Mouse (Mus musculus) neutrophil, adult 5-6 weeks (primary cell): ENCODE data around the gene Otop1. TPM values are rescaled to one million over a fixed set of nuclear protein-coding genes. Genes with fewer than 3 reads are reported as not detected.

Source experiments
- ATAC-seq: fragments of 151-379, 151-347 bp; 2 replicates; pipeline ENCODE4 v1.8.0; 2017; ENCODE audit warnings: mild to moderate bottlenecking, moderate TSS enrichment; ENCODE audit not compliant: insufficient number of reproducible peaks, poor library complexity, low FRiP score, severe bottlenecking; ENCODE audit errors: extremely low read depth
- total RNA-seq: library from RNA; stranded (forward); fragments of 200-1000 nt; gene quantifications from 2 replicates; pipeline ENCODE4 v1.2.3, GENCODE M21; 2017

Otop1 gene
- total RNA-seq, 1 experiment from 2014 or later = not detected

GRCm38 (mm10) chr5:38285724-38286123 is 10.0 kb downstream of the Otop1 start:
- ATAC-seq = no peak

- no peak for ATAC-seq
Observed at GRCm38 (mm10) chr5:38288476-38288875, 12.7 kb downstream of the Otop1 start.

GRCm38 (mm10) chr5:38301761-38302411 is 26.1 kb downstream of the Otop1 start:
- ATAC-seq = no peak

GRCm38 (mm10) chr5:38302651-38303050 is 26.9 kb downstream of the Otop1 start:
- ATAC-seq = no peak

GRCm38 (mm10) chr5:38305241-38305640 is 29.5 kb downstream of the Otop1 start:
- ATAC-seq = no peak

GRCm38 (mm10) chr5:38307255-38308101 is 31.7 kb downstream of the Otop1 start:
- peak; percentile 81 for ATAC-seq

- ATAC-seq = 0 out of 2 replicates have a peak, but pooled peaks have one; percentile 24
Observed at GRCm38 (mm10) chr5:38308873-38309272, 33.1 kb downstream of the Otop1 start.

- ATAC-seq = no peak
Observed at GRCm38 (mm10) chr5:38309795-38310194, 34.0 kb downstream of the Otop1 start.

- no peak for ATAC-seq
Observed at GRCm38 (mm10) chr5:38318966-38319786, 43.4 kb downstream of the Otop1 start, which contains the start of gene Drd5. Drd5 (plus strand) TSS chr5:38319367.

- no peak for ATAC-seq
Observed at GRCm38 (mm10) chr5:38333381-38333780, 57.6 kb downstream of the Otop1 start.

- ATAC-seq = no peak
Observed at GRCm38 (mm10) chr5:38334582-38334981, 58.8 kb downstream of the Otop1 start.

- no peak for ATAC-seq
Observed at GRCm38 (mm10) chr5:38343101-38343500, 67.3 kb downstream of the Otop1 start.

GRCm38 (mm10) chr5:38346646-38347432 is 71.1 kb downstream of the Otop1 start:
- no peak for ATAC-seq

GRCm38 (mm10) chr5:38350351-38350929 is 74.7 kb downstream of the Otop1 start:
- no peak for ATAC-seq

Other genes with a start within 250 kb of the Otop1 start
- 25.7 and 29.7 TPM in 2 replicates for gene Stx18, start 237.2 kb upstream of the Otop1 start, total RNA-seq
- gene Nsg1, start 116.1 kb upstream of the Otop1 start, total RNA-seq = 0.12 and 0.25 TPM in 2 replicates
- 23.5 and 25.6 TPM in 2 replicates for gene Zbtb49, start 55.5 kb upstream of the Otop1 start, total RNA-seq
- gene Lyar, start 55.5 kb upstream of the Otop1 start, total RNA-seq = 28.1 and 38.6 TPM in 2 replicates
- gene Tmem128, start 15.8 kb upstream of the Otop1 start, total RNA-seq = 37.0 TPM in 2 replicates
- gene Drd5, start 43.4 kb downstream of the Otop1 start, total RNA-seq = 0.12 TPM in 1 of 2 replicates, not detected in the other
- 5.5 and 9.1 TPM in 2 replicates for gene Slc2a9, start 227.2 kb downstream of the Otop1 start, total RNA-seq